Mouse (Mus musculus): Measurements from ENCODE around the gene Iqgap2.

- no peak for TF ChIP-seq POLR2A (IDR thresholded peaks at IDR 0.05; ENCODE audit: borderline replicate concordance, extremely low read depth, low read depth, low read length)
- TF ChIP-seq CTCF (IDR thresholded peaks at IDR 0.05; ENCODE audit: insufficient read depth, low read length): no peak
Observed at GRCm38 (mm10) chr13:95833473-95833872, 58.2 kb downstream of the Iqgap2 start.
